Mouse (Mus musculus): ENCODE data around the gene Rhbdd1.

Rhbdd1 gene

DNA sequence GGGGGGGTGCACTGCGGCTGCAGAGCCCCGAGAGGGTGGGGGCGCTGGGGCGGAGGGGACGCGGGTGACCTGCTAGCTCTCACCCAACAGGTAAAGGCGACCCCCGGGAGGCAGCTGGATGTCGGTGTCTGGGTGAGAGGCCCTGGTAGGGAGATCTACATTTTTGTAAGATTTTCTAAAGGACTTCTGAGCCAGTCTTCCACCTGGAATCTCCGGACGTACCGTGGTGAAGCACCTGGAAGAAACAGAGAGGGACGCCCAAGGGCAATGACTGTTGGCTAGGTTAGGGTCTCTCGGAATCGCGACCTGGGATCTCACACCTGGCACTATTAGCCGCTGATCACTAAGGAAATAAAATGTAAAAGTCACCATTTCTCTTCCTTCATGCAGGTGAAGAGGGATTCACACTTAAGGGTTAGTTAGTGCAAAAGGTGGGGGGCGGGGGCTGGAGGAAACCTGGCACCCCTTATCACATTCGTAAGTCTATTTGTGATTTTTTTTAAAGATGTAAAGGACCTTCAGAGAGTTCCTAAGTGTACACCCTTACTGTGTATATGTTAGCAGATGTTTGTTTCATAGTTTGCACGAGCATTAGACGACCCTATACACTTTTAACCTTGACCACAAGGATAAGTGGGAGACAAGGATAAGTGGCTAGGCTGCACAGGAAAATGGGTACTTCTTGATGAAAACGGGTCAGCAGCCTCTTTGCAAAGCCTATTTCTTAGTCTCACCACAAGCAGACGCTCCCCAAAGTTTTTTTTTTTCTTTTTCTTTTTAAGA lies 24.1 kb upstream of the Rhbdd1 start:
- DNase-seq (ENCODE audit: low spot score), result no peak

DNA sequence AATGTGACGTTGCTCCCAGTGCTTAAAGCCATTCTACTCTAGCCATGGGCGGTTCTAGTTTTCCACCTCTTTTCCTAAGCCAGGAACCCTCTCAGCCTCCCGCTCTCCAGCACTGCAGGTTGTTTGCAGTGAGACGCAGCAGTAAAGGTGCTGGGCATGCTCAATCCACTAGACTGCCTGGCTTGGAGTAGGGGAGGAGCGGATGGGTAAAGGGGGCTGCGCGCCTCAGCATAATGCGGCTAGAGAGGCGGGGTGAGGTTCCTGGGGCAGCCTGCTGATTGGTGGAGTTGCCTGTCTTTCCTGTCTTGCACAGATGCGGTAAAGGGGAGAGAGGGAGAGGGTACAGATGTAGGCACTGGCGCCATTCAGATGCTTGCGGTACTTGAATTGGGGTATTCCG lies 23.5 kb upstream of the Rhbdd1 start:
- DNase-seq (ENCODE audit: low spot score), result no peak

DNA sequence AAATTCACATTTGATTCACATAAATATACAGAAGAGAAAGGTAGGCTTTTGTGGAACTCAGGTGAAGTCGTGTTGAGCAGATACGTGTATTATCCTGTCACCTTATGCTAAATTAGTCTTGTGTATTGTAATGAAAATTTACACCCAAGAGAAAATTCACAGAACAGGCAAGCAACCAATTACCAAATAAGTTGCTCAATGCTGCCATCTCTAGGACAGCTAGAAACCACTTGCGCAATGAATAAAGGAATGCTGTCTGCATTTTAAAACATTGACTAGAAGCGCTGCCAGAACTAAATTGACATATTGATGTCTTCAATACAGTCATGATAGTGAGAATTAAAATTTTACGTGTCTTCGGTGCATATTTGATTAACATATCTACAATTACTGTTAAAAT lies 22.1 kb upstream of the Rhbdd1 start:
- no peak for DNase-seq (ENCODE audit: low spot score)

DNA sequence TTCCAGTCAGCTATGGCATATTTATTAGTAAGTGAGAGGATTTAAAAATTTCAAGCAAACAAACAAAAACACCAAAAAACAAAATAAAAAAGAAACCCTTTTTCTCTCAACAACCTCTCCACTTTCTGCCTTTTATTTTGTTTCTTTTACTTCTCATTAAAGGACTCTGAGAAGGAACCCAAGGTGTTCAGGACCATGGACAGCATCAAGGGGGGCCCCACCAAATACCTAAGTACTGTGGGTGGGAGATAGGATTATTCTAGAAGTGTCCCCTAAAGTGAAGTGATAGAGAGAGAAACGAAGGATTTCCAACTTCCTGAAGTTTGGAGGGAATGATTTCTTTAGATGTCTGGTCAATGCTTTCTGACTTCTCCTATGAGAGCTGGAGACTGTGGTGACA lies 17.7 kb upstream of the Rhbdd1 start:
- DNase-seq (ENCODE audit: low spot score), result no peak

DNA sequence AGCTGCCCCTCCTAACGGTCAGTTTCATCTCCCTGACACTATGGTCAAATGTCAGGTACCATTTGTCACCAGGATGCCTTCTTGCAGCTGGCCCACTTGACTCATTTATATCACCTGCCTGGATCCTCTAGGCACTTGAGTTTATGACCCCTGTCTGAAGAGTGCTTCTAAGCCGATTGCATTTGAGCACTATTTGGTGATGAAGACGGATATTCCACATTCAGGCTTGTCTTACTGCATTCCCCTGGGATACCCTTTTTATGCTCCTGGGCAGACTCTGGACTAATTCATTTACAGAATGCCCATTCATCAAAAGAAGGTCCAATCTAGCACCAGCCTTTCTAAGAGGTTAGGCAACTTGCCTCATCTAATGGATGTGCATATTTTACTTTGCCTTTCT lies 11.8 kb upstream of the Rhbdd1 start:
- DNase-seq (ENCODE audit: low spot score), result no peak

DNA sequence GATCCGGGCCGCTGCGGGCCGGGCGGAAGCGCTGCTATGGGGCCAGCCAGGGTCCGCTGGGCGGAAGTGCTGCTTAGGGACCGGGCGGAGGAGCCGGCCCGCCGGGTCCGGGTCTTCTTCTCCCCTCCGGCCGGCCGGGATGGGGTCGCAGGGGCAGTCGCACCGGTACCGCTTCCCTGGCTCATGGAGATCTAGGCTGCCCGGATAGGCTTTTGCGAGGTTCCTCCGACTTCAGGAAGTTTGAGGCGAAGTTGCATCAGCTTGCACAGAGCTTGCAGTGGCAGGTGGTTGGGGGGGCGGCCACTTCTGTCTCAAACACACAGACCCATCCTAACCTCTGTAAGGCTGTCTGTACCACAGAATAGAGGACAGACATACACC lies 484 bp downstream of the Rhbdd1 start:
- no peak for DNase-seq (ENCODE audit: low spot score)

DNA sequence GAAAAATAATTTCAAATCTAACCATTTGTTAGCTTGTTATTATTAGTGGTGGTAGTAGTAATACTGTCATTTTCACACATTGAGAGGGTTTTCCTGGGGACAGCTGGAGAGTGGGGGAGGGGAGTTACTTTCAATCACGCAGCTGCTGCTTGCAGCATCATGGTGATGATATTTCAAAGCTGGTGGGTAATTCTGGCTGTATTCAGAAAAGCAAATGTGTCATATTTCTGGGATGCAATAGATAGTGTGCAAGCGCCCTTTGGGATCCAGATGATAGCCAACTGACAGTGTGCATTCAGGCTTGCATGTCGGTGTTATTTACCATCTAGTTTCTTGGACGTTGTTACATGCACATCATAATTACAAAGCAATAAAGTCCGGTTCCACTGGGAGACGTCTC lies 4.2 kb downstream of the Rhbdd1 start:
- no peak for DNase-seq (ENCODE audit: low spot score)

DNA sequence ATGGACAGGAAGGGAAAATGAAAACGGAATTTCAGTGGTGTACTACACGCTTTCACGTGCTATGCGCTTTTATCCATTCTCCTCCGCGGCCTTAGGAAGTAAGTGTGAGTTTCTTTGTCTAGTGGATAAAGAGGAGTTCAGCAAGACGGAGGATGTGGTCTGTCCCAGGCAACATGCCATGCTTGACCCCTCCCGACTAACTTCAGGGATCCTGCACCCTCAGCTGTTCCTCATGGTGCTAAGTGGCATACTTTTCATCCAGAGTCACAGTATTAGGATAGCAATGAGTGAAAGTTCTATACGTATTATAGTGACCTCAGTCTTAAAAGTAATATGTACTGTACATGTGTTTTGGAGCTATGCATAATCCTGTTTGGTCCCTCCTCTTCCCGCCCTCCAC lies 4.6 kb downstream of the Rhbdd1 start:
- no peak for DNase-seq (ENCODE audit: low spot score)

DNA sequence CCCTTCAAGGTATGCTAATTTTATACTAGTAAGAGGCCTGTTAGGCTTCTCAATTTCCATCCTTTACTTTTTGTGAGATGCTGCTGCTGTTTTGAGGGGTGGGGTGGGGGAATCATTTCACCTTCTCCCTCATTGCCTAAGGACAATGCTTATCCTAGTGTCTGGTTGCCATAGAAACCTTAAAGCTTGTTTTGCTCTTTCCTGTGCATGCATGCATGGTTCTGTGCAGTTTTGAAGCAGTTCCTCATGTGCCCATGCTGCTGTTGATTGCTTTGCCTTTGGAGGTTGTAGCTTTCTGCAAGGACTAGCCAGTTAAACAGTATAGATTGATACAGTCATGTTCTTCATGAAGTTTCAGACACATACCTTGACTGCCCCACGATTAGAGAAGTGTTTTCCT lies 5.2 kb downstream of the Rhbdd1 start:
- DNase-seq (ENCODE audit: low spot score), result no peak

DNA sequence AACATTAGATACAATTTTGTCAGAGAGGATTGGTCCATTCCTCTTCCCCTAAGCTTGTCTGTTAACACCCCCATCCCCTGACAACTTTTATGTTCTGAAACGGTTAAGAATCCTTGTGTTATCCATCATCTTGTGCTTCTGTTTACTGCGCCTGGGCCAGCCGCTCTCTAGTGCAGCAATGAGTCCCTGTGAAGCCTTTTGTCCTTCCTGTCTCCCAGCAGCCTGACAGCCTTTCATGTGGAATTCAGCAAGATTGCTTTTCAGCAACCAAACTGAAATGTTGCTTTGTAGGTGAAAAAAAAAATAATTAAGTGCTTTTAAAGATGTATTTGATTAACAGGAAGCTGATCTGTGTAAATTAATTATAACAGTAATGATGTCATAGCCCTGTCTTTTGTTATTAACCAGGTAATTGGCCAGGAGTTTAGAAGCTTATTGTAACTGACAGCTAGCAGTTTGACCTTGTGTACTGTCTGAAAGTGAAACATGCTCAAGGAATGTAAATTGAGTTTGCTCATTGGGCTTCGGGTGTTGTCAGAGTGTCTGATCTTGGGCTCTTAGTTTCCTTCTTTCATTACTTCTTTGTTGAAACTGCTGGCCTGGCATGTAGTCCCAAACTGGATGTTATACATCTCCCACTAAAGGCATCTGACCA lies 8.0 kb downstream of the Rhbdd1 start:
- no peak for DNase-seq (ENCODE audit: low spot score)

DNA sequence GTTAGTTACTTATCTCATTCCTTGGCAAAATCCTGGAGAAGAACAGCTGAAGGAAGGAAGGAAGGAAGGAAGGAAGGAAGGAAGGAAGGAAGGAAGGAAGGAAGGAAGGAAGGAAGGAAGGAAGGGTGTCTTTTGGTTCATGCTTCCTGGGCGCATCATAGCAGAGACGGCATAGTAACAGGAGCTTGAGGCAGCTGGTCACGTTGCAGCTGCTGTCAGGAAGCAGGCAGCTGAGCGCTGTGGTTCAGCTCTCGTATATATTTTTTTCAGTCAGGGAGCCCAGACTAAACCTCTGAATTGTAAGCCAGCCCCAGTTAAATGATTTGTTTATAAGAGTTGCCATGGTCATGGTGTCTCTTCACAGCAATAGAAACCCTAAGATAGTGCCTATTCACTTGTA lies 9.9 kb downstream of the Rhbdd1 start:
- no peak for DNase-seq (ENCODE audit: low spot score)

DNA sequence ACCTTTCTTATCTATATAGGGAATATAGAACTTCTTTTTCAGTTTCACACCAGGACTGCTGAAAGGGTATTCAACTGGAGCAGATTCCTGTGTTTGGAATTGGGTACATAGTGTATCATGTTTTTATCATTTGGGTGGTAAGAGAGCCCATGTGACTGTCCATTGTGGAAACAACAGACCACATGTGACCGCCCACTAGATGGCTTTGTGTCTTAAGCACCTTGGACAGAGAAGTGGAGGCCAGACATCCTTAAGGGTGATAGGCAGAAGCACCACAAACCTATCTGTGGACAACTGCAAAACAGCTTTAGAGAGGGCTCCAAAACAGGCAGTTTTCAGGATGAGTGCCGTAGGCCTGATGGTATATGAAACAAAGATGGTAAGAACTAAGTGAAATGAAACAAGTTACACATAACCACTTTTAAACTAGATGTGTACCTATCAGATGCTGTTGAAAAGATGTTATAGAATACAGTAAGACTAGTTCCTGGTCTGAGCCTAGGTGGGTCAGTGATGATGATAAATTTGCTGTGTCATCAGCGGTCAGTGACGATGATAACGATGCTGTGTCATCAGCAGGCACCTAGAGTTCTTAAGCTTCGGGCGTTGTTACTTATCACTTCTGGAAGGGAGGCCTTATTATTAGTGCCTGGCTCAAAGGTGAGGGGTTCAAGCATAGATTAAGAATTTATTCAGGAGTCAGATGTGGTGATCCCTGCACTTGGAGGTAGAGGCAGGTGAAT lies 12.0 kb downstream of the Rhbdd1 start:
- DNase-seq (ENCODE audit: low spot score), result no peak

DNA sequence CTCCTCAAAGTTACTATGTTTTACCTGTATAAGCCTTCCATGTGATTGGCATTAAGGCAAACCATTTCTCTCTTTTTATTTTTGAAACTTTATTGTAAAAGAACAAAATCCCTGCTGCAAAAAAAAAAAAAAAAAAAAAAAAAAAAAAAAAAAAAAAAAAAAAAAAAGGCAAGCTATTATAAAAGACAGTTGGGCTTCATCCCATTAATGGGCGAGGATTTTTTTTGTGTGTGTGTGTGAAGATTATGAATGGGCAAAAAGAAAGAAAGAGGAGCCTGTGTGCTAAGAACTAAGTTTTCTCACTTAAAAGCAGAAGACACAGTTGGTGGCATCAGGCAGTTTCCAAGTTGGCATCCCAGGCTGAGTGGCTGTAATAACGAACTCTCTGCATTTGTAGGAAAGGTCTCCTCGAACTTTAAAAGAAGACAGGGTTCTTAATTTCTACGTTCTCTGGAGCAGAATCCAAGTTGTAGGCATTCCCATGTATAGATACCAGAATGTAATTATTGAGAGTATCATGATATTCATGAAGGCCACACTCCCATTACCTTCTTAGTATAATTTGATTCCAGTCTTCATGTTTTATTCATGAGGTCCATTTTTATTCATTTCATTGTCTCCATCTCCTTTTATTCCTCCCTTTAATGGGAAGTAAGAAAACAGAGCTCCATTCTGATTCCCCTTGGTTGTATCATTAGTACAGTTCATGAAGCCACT lies 13.1 kb downstream of the Rhbdd1 start:
- DNase-seq (ENCODE audit: low spot score), result no peak

DNA sequence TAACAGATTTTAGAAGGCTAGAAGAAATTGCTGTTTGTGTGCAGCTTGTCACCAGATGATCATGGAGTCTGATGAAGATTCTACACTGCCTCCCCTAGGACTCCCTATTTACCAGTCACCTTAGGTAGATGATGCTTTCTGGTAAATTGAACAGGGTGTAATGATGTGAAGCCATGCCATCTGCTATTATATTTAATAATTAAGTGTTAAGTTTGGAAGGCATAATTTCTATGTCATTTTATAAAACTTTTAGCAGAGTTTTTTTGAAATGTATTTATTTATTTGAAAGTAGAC lies 13.6 kb downstream of the Rhbdd1 start:
- DNase-seq (ENCODE audit: low spot score), result no peak

DNA sequence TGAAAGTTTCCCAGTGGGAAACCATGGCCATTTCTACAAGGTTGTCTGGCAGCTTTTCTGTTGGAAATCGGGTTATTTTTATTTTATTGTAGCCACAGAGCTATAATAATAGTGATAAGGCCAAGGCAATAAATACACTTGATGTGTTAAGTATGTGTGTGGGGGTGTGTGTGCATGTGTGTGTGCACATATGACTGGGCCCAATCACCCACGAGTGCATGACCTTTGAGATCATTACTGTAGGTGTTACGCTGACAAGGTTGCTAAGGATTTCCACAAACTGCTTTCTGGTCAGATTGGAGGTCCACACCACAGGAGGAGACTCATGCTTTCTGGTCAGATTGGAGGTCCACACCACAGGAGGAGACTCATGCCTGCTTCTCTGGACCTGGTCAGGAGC lies 18.3 kb downstream of the Rhbdd1 start:
- no peak for DNase-seq (ENCODE audit: low spot score)

DNA sequence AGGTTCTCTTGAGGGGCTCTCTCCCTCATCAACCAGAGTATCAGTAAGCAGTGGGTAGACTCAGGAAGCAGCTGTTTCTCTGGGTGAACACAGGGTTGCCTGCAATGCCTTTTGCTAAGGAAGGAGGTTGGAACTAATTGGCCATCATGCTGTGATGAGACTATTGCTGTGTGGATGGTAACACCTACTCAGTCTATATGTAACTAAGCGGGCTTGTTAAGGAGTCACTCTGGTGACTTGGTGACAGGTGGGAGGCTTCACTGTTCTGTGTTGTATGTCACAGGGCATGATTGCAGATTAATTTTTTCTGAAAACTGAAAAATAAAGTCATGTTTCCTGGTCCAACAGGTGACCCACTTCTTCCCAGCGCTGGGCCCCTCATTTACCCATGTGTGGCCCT lies 36.8 kb downstream of the Rhbdd1 start:
- no peak for DNase-seq (ENCODE audit: low spot score)

DNA sequence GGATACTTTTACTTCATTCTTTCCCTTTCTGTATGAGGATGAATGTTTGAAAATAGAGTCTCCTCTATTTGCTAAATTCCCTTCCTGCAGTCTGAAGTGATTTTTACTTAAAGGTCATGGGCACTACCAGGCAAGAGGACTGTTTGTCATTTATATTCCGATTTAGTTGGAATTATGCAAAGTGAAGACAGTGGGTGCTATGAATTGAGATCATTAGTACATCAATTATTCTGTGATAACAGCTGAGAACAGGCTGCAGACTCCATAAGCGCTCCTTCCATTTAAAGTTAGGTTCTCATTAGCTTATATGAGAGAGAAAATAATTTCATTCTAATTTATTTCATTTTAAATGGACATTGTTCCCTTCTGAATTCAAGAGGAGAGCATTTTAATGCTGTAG lies 37.5 kb downstream of the Rhbdd1 start:
- DNase-seq (ENCODE audit: low spot score), result no peak

DNA sequence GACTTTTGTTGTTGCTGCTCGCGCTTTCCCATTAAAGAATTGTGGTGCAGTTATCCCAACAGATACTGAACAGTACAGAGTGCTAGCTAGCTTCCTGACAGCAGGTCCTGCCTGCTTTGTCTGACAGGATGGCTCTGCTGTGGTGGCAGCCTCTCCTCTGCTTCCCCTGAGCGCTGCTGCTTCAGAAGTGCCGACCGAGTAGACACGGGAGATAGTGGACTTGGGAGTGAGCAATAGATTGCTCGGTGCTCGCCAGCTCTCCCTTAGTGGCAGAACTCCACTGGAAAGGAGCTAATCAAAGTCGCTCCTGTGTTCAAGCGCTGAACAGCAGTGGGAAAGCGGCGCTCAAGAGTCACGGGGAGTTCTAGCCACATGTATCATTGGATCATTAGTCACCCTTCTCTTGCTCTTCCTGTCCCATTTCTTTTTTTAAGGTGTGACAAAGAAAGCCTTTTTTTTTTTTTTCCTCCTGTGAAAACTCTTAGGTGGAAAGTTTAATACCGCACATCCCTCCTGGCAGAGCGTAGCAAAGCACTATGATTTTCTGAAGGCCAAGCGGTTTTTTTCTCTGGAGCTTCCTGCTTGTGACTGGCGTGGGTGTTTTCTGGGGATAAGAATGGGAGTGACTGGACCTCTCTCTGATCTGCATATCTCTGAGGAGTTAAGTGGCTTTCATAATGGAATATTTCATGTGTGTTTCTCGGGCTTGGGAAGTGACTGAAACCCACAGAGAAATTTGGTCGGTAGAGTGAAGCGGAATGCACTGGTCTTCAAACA lies 42.8 kb downstream of the Rhbdd1 start:
- no peak for DNase-seq (ENCODE audit: low spot score)

DNA sequence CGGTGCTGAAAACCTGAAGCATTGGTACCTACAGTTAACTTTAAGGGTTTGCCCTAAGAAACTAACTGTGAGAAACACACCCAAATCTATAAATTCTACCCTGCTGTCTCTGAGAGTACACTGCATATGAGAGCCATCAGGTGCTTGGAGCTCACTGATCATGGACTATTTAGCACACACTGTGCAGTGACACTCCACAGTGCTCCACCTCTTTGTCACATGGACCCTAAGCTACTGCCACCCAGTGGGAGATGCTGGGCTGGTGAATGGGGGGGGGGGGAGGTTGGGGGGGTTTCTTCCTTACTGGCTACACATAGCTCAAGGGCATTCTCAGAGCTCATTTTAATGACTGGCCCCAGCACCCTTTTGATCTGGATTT lies 43.4 kb downstream of the Rhbdd1 start:
- DNase-seq (ENCODE audit: low spot score), result no peak

DNA sequence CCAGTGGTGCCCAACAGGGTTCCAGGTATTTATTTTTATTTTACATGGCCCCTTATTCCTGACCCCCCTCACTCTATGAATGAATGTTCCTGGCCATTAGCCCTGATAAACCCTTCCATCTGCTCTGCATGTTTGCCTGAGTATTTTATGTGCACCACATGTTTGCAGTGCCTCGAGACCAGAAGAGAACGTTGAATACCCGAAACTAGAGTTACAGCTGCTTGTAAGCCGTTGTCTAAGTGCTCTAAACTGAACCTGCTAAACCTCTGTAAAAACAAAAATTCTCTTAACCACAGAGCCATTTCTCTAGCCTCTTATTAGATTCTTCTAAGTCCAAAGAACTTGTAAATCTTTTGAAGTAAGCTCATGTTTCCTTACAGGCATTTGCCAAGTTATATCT lies 45.0 kb downstream of the Rhbdd1 start:
- DNase-seq (ENCODE audit: low spot score), result no peak

DNA sequence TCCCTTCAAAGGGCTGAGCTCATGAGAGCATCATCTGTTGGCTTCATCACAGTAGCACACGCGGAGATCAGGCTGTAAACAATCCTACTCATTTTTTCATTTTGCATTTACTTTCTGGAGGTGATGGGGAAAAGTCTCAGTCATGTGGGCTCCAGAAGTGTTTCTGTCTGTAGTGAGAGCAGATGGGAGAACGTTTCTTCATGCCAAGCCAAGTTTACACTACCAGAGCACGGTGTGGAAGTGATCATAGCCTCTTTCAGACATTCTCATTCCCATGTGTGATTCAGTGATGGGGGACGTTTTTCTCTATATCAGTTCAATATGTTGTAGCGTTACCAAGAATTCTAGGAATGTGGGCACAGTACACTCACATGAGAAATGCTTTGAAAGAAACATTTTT lies 45.9 kb downstream of the Rhbdd1 start:
- DNase-seq (ENCODE audit: low spot score), result no peak

DNA sequence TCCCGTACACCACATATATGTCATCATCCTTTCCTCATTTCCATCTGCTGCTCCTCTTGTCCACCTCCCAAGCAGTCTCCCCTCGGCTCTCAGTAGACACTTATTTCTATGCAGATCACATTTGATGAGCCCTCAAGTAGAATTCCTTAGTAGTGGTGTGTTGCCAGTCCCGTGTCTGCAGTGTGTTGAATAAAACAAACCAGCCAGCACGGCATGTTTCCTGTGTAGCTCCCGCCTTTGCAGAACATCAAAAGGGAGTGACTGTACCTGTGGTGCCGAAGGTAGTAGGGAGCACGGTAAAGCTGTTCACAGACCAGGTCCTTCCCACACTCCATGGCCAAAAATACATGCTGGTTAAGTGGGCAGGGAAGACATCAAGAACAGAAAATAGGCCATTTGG lies 47.8 kb downstream of the Rhbdd1 start:
- DNase-seq (ENCODE audit: low spot score), result no peak
